Mouse (Mus musculus) cortical plate, adult 2 months (tissue): ENCODE data around the gene AI837181. TPM values are rescaled to one million over a fixed set of nuclear protein-coding genes. Genes with fewer than 3 reads are reported as not detected.
A peak's percentile ranks its signal among the peaks of the same experiment; 100 is the strongest.
"Not testable (repeated sequence)": the region's sequence is repeated elsewhere in the genome, so short reads cannot be mapped to it uniquely, and the experiment has no call there.

Experiments
- H3K27ac ChIP-seq: fragments of 200-500 bp; 2 replicates; pipeline ENCODE4 v1.5.1; 2012; ENCODE audit warnings: low read length, control low read depth, inconsistent platforms; ENCODE audit not compliant: insufficient read depth
- H3K4me1 ChIP-seq: fragments of 200-500 bp; 2 replicates; pipeline ENCODE4 v1.6.1; 2011; ENCODE audit warnings: low read length; ENCODE audit not compliant: control insufficient read depth, insufficient read depth
- H3K4me3 ChIP-seq: fragments of 200-500 bp; 2 replicates; pipeline ENCODE4 v1.5.1; 2011; ENCODE audit warnings: mild to moderate bottlenecking, low read length, control low read depth; ENCODE audit not compliant: insufficient read depth
- CTCF ChIP-seq: fragments of 200-500 bp; IDR thresholded peaks from 2 replicates; pipeline ENCODE4 v1.5.1; 2011; ENCODE audit warnings: mild to moderate bottlenecking, control low read depth, low read length; ENCODE audit not compliant: insufficient read depth; ENCODE audit errors: extremely low read depth
- POLR2A ChIP-seq: fragments of 200-500 bp; IDR thresholded peaks from 2 replicates; pipeline ENCODE4 v1.6.1; 2011; ENCODE audit warnings: mild to moderate bottlenecking, low read length, control low read depth; ENCODE audit not compliant: insufficient read depth; ENCODE audit errors: extremely low read depth
- polyA plus RNA-seq: library from polyadenylated mRNA; depleted of rRNA; stranded (reverse); fragments of >200 nt; gene quantifications from 2 replicates; pipeline ENCODE4 v1.2.3, GENCODE M21; 2012

AI837181 gene
- polyA plus RNA-seq, 1 experiment = 99.8 TPM

DNA sequence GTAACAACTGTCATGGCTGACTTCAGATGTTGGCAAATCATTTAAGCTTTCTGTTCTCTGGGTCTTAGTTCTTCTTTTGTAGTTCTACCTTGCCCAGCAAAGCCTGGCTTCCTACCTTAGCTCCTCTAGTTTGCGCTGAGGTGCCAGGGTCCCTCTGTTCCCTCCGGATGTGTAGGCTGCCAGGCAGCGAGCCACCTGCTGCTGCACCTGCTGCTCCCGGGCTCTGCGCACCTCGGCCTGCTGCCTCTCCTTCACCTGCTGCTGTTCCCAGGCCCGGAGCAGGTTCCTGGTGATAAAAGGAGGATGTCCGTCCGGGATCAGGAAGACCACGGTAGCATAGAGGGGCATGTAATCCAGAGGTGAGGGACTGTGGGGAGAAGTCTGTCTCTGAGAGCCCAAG lies 30.8 kb upstream of the AI837181 start:
- TF ChIP-seq CTCF (no peak), POLR2A (no peak)
- H3K27ac ChIP-seq = no peak overlapping the region
- no peak overlapping the region for H3K4me3 ChIP-seq
- peaks cover 2% of the 10 kb centered on the region for H3K4me1 ChIP-seq

DNA sequence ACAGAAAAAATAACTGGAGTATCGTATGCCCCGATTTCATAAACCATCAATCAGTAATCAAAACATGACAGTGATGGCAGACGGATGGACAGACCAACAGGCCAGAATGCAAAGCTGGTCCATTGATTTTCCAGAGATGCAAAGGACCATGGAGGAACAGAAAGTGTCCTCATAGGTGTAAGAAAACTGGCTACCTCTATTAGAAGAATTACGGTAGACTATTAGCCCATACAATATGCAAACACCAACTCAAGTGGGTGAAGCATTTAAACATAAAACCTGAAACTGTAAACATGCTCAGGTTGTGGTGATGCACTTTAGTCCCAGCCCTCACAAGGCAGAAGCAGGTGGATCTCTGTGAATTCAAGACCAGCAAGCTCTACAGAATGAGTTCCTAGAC lies 29.6 kb upstream of the AI837181 start:
- Histone ChIP-seq H3K27ac (no peak overlapping the region), H3K4me1 (no peaks in the 10 kb centered on the region), H3K4me3 (no peak overlapping the region)
- no peak for TF ChIP-seq POLR2A

DNA sequence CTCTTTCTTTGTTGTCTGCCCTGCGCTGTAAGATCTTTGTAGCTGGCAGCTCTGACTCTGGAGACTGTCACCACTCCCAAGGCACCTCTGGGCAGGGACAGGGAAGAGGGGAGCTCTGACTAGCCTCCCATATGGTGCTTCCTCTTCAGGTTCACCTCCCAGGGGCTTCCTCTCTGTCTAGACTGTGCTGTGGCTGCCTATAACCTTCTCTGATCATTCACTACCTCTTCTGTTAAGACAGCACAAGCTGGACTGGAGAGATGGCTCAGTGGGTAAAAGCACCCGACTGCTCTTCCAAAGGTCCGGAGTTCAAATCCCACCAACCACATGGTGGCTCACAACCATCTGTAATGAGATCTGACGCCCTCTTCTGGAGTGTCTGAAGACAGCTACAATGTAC lies 23.9 kb upstream of the AI837181 start:
- H3K4me1 ChIP-seq, H3K4me3 ChIP-seq, H3K27ac ChIP-seq: not testable (repeated sequence)

DNA sequence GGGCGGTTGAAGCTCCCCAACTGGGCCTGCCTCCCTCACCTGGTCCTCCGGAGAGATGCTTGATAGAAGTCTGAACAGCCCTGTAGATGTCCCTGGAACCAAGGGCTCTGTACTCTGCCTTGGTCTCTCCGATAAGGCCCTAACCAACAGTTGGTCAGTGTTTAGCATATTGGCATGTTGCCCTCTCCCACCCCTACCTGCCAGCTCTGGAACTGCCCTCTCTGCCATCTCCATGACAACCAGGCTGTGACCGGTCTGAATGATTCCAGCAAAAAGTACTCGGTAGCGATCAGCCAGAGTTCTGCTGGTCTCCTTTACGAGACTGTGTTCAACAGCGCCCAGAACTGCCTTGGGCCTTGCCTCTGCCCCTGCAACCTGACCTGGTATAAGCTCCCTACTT lies 22.7 kb upstream of the AI837181 start, which contains the start of gene Tsga10ip:
TSS of gene Tsga10ip (minus strand) at position 234 of the 400 bp plus-strand sequence.
- TF ChIP-seq POLR2A = no peak
- TF ChIP-seq CTCF = no peak
- Histone ChIP-seq H3K27ac (no peak within 1 kb of the TSS), H3K4me1 (peaks cover 3% of the 10 kb centered on the region; the same call in 1 of the 2 replicates), H3K4me3 (no peak within 1 kb of the TSS)

DNA sequence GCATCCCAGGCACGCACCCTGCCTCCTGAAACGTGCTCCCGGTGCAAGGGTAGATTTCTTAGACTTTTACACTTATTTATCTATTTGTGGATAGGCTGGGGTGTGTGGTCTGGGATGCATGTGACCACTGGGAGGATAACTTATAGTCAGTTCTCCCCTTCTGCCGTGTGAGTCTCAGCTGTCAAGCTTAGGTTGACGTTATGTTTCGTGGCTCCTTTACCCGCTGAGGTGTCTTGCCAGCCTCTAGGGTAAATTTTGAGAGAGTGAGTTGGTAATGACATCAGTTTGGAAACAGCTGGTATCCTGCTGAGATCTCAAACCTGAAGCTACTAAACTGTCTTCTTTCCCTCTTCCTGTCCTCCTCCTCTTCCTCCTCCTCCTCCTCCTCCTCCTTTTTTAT lies 19.0 kb upstream of the AI837181 start:
- Histone ChIP-seq H3K27ac (peak overlapping the region; percentile 91), H3K4me1 (peaks cover 3% of the 10 kb centered on the region; the same call in 1 of the 2 replicates), H3K4me3 (peak overlapping the region; percentile 64)
- no peak for TF ChIP-seq CTCF
- no peak for TF ChIP-seq POLR2A

DNA sequence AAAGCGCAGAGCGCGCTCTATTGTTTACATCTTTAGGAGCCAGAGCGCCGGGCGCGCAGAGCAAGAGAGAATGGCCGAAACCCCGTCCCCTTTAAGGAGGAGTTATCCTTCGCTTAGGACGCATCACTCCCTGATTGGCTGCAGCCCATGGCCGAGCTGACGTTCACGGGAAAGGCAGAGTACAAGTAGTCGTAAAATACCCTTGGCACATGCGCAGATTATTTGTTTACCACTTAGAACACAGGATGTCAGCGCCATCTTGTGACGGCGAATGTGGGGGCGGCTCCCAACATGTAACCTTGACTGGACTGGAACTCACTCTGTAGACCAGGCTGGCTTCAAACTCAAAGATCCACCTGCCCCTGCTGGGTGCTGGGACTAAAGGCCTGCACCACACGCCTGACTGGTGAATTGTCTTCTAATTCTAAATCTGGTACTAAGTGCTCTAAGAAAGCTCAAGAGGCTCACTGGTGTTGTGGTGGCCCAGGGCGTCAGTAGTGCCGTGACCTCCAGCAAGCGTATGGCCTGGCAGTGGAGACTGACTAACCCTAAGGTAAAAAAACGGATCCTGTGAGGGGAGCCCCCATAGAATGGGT lies 18.3 kb upstream of the AI837181 start:
- peak overlapping the region; percentile 87 for H3K27ac ChIP-seq
- not testable (repeated sequence) for H3K4me1 ChIP-seq
- peak; percentile 80 for TF ChIP-seq POLR2A
- H3K4me3 ChIP-seq = peak overlapping the region; percentile 64

DNA sequence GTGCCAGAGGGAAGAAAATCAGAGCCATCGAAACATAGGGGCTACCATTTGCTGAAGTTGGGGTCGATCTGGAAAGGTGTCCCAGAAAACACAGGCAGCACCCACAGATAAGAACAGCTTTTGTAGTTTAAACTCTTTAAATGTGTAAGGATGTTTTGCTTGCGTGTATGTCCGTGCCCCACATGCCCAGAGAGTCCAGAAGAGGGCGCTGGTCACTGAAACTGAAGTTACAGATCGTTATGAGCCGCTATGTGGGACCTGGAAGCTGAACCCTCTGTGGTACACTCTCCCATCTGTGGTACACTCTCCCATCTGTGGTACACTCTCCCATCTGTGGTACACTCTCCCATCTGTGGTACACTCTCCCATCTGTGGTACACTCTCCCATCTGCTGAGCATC lies 17.8 kb upstream of the AI837181 start:
- TF ChIP-seq CTCF = peak; percentile 61
- no peak for TF ChIP-seq POLR2A
- Histone ChIP-seq H3K4me1 (peaks cover 3% of the 10 kb centered on the region; the same call in 1 of the 2 replicates), H3K27ac (peak overlapping the region; percentile 87), H3K4me3 (peak overlapping the region; percentile 64)

DNA sequence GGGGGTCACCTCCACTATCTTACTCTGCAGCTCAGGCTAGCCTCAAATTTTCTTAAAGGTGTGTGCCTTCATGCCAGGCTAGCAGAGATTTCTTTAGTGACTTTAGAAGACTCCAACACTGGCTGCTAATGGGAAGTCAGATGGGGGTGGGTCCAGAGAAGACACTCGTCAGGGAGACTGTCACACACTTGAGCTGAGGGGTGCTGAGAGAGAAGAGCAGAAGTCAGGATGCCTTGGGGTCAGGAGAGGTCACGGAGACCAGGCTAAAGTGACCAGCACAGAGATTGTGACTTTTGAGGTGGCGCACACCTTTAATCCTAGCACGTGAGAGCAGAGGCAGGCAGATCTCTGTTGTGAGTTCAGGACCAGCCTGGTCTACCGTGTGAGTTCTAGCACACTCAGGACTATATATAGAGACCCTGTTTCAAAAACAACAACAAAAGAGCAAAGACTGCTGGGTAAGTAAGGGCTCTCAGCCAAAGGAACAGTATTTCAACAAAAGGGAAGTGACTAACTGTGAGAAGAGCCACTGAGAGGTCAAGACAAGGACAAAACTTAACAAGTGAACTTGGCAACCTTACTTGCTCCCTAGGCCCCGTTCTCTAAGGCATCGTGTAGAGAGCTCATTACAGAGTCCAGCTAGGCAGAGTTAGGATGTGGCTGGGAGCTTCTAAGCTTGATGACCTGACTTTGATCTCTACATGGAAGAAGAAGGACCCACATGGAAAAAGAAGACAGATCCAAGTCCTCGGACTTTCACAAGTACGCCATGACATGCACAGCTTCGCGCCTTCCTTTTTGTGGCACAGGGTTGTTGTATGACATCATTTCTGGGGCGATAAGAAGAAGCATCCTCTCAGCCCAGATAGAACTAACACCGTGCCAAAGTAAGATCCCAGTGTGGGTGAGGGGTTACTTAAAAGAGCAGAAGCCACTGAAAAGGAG lies 16.6 kb upstream of the AI837181 start:
- 0 out of 2 replicates have a peak overlapping the region, but pooled peaks have one; percentile 28 for H3K27ac ChIP-seq

DNA sequence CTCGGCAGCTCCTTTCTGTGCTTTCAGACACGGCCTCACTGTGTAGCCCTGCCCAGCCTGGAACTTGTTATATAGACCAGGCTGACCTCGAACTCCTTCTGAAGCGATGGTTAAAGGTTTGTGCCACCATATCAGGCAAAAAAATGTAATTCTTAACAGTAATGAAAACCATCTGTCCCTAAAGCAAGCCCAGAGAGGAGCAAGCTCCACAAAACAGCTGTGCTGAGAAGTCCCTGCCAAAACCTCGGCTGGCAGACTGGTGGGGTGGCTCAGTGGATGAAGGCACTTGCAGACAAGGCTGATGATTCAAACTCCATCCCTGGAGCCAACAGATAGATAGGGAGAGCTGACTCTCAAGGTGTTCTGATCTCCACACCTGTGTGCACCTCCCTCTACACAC lies 15.9 kb upstream of the AI837181 start:
- H3K4me3 ChIP-seq = no peak overlapping the region
- 0 out of 2 replicates have a peak overlapping the region, but pooled peaks have one; percentile 28 for H3K27ac ChIP-seq

More for the DNA sequence above, 16.6 kb upstream of the AI837181 start:
- no peak for TF ChIP-seq POLR2A
- no peak for TF ChIP-seq CTCF
- Histone ChIP-seq H3K4me1 (peaks cover 3% of the 10 kb centered on the region; the same call in 1 of the 2 replicates), H3K4me3 (no peak overlapping the region)

DNA sequence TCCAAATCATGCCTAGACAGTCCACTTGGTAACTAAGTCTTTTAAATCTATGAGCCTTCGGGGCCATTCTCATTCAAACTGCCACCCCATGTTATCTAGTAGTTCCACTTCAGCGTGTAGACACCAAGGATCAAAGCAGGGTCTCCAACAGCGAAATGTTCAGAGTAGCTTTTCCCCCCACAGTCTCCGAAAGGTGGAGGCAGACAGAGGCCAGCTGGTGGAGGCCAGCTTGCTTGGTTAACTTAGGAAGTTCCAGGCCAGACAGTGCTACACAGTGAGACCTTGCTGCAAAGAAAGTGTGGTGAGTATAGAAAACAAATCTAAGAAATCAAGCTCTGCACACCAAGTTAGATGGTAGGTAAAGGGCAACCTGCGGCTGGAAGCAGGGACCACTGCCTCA lies 14.3 kb upstream of the AI837181 start:
- TF ChIP-seq POLR2A (no peak), CTCF (no peak)
- Histone ChIP-seq H3K4me1 (peaks cover 3% of the 10 kb centered on the region; the same call in 1 of the 2 replicates), H3K4me3 (no peak overlapping the region), H3K27ac (no peak overlapping the region)

More for the DNA sequence above, 15.9 kb upstream of the AI837181 start:
- TF ChIP-seq POLR2A = no peak
- peaks cover 3% of the 10 kb centered on the region; the same call in 1 of the 2 replicates for H3K4me1 ChIP-seq
